ENCODE assay signal across 20 mouse cellular contexts in the genomic region with DNA sequence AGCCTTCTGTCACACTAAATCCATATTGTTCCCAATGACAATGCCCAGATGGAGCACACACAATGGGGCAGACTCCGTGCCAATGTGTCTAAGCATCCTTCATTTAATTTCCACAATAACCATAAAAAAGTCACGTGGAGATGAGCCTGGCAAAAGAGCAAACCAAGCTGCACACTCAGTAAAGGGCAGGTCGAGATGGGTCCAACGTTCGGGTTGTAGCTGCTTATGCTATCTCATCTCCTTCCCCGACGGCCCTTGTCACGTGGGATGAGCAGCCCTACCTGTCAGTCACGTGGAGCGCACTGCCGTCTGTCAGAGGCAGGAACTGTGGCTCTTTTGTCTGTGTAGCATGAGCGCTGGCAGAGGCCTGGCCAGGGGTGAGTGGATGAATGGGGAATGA. TPM values are rescaled to one million over a fixed set of nuclear protein-coding genes. Genes with fewer than 3 reads are reported as not detected.
DNase-seq lines count a peak whose midpoint lies in the region; ATAC-seq and TF ChIP-seq lines count a peak whose summit lies in the region.
"Had no signal": no experiment of that assay in that cellular context is flagged by ENCODE, and none has a peak within 500 bp of the region (broad histone marks: within the 10 kb centered on the region; RNA-seq: fewer than 3 reads in every experiment).

No protein-coding gene starts in this region.

- H3K9ac ChIP-seq in hindbrain, embryonic 12.5 days, result no peak overlapping the region
- no peak overlapping the region for H3K9ac ChIP-seq in hindbrain, embryonic 13.5 days
- no peak overlapping the region for H3K9ac ChIP-seq in midbrain, embryonic 14.5 days (replicated peaks; ENCODE audit: low read length)
- H3K9ac ChIP-seq: forebrain, postnatal 0 days; limb, embryonic 15.5 days; liver, postnatal 0 days; neural tube, embryonic 13.5 days had no signal

- H3K4me3 ChIP-seq in hindbrain, embryonic 12.5 days, result no peak overlapping the region
- H3K4me3 ChIP-seq in hindbrain, embryonic 13.5 days, result no peak overlapping the region
- H3K4me3 ChIP-seq in midbrain, embryonic 14.5 days (replicated peaks; ENCODE audit: low read depth, low read length), result no peak overlapping the region
- H3K4me3 ChIP-seq: heart, embryonic 10.5 days; limb, embryonic 15.5 days; neural tube, embryonic 13.5 days had no signal

- WGBS in hindbrain, embryonic 12.5 days, result 24% methylated on average over 12 of the region's 12 CpGs
- 17% methylated on average over 12 of the region's 12 CpGs for WGBS in hindbrain, embryonic 13.5 days
- WGBS in midbrain, embryonic 14.5 days, result 24% methylated on average over 12 of the region's 12 CpGs

- no peak for TF ChIP-seq CTCF in brain, embryonic 14.5 days (IDR thresholded peaks at IDR 0.05; ENCODE audit: borderline replicate concordance, extremely low read depth, insufficient read depth, insufficient read length)

- ATAC-seq in CD4-positive, CD25-positive, alpha-beta regulatory T cell, adult 4 months, result no peak
- 0 out of 2 replicates have a peak, but pooled peaks have one; percentile 26 for ATAC-seq in hindbrain, embryonic 12.5 days (ENCODE audit: low FRiP score)
- no peak for ATAC-seq in hindbrain, embryonic 13.5 days (ENCODE audit: low FRiP score)
- ATAC-seq in midbrain, embryonic 14.5 days (ENCODE audit: low FRiP score, low TSS enrichment), result no peak
- ATAC-seq in activated CD4-positive, CD25-positive, alpha-beta regulatory T cell, adult 4 months, result no peak
- ATAC-seq: forebrain, postnatal 0 days; liver, postnatal 0 days had no signal

- peaks cover 30% of the 10 kb centered on the region for H3K27me3 ChIP-seq in hindbrain, embryonic 12.5 days
- H3K27me3 ChIP-seq in hindbrain, embryonic 13.5 days, result peaks cover 29% of the 10 kb centered on the region
- H3K27me3 ChIP-seq in midbrain, embryonic 14.5 days (ENCODE audit: control insufficient read depth, insufficient read depth, low read length), result no peaks in the 10 kb centered on the region

- H3K4me1 ChIP-seq in hindbrain, embryonic 12.5 days, result peaks cover 17% of the 10 kb centered on the region
- H3K4me1 ChIP-seq in hindbrain, embryonic 13.5 days (replicated peaks), result peaks cover 19% of the 10 kb centered on the region
- peaks cover 10% of the 10 kb centered on the region; the same call in 1 of the 2 replicates for H3K4me1 ChIP-seq in midbrain, embryonic 14.5 days (ENCODE audit: control insufficient read depth, insufficient read depth, low read length)
- H3K4me1 ChIP-seq: heart, embryonic 10.5 days had no signal

- H3K4me2 ChIP-seq in hindbrain, embryonic 12.5 days (replicated peaks), result no peak overlapping the region; the same call in 1 of the 2 replicates
- H3K4me2 ChIP-seq in hindbrain, embryonic 13.5 days, result no peak overlapping the region
- H3K4me2 ChIP-seq in midbrain, embryonic 14.5 days (ENCODE audit: low read length), result no peak overlapping the region
- H3K4me2 ChIP-seq: limb, embryonic 15.5 days; neural tube, embryonic 13.5 days had no signal

- no peak for TF ChIP-seq POLR2A in brain, embryonic 14.5 days (IDR thresholded peaks at IDR 0.05; ENCODE audit: borderline replicate concordance, extremely low read depth, insufficient read depth, insufficient read length, poor library complexity, severe bottlenecking)

- H3K27ac ChIP-seq in hindbrain, embryonic 12.5 days, result no peak overlapping the region
- no peak overlapping the region for H3K27ac ChIP-seq in hindbrain, embryonic 13.5 days
- H3K27ac ChIP-seq in midbrain, embryonic 14.5 days (replicated peaks; ENCODE audit: low read depth, low read length), result no peak overlapping the region
- H3K27ac ChIP-seq: heart, embryonic 10.5 days; limb, embryonic 15.5 days; neural tube, embryonic 13.5 days had no signal

- H3K36me3 ChIP-seq in hindbrain, embryonic 12.5 days, result no peaks in the 10 kb centered on the region
- no peaks in the 10 kb centered on the region for H3K36me3 ChIP-seq in hindbrain, embryonic 13.5 days
- H3K36me3 ChIP-seq in midbrain, embryonic 14.5 days (ENCODE audit: control insufficient read depth, insufficient read depth, low read length), result no peaks in the 10 kb centered on the region
- H3K36me3 ChIP-seq: heart, embryonic 10.5 days; limb, embryonic 15.5 days; neural tube, embryonic 13.5 days had no signal

- H3K9me3 ChIP-seq in hindbrain, embryonic 12.5 days (replicated peaks), result no peaks in the 10 kb centered on the region
- H3K9me3 ChIP-seq in hindbrain, embryonic 13.5 days, result no peaks in the 10 kb centered on the region
- H3K9me3 ChIP-seq in midbrain, embryonic 14.5 days (ENCODE audit: control insufficient read depth, low read length), result no peaks in the 10 kb centered on the region
- H3K9me3 ChIP-seq: heart, embryonic 10.5 days; limb, embryonic 15.5 days; neural tube, embryonic 13.5 days had no signal

- peak; percentile 13 for DNase-seq in CD4-positive, CD25-positive, alpha-beta regulatory T cell, adult 2 months (ENCODE audit: low read depth, low spot score)
- peak; percentile 39 for DNase-seq in brain, embryonic 14.5 days (ENCODE audit: low read depth)
- peak; percentile 26 for DNase-seq in midbrain, embryonic 14.5 days
- no peak for DNase-seq in spleen, postnatal 4 days (ENCODE audit: low spot score in 2 of 2)
- DNase-seq: adrenal gland, postnatal 14 days; embryo, embryonic 11 days; forebrain, postnatal 0 days; gastrocnemius, postnatal 25 days; heart, postnatal 36 days; kidney, adult 11 months; kidney, postnatal 14 days; liver, postnatal 0 days; thymus, postnatal 4 days had no signal

RNA-seq across cellular contexts. Expression of a gene that starts 6.6 kb away (rescaled TPM):
- 100 to 1,000 TPM; 156 to 274 TPM for polyA plus RNA-seq in CD4-positive, CD25-positive, alpha-beta regulatory T cell, adult 4 months (2017; shearing (Covaris generic))
- 1.1 and 1.5 TPM in 2 replicates for polyA plus RNA-seq in hindbrain, embryonic 12.5 days (2016; fragmentation: Nextera tagmentation; extraction: Ambion mirVana)
- polyA plus RNA-seq in hindbrain, embryonic 13.5 days (2015; fragmentation: Nextera tagmentation; extraction: Ambion mirVana), result 0.99 and 1.4 TPM in 2 replicates
- 0.83 and 0.89 TPM in 2 replicates for polyA plus RNA-seq in brain, embryonic 14.5 days (2012; rRNA removed)
- 0.26 and 0.83 TPM in 2 replicates for polyA plus RNA-seq in midbrain, embryonic 14.5 days (2014; fragmentation: Nextera tagmentation; extraction: Ambion mirVana)
- polyA plus RNA-seq in activated CD4-positive, CD25-positive, alpha-beta regulatory T cell, adult 4 months (2017; shearing (Covaris generic)), result 100 to 1,000 TPM; 149 to 158 TPM

RNA-seq across cellular contexts. Expression of a gene that starts 22.6 kb away (rescaled TPM):
- under 1 TPM in 1 of 2 experiments, not detected in 1; 0.29 TPM for polyA plus RNA-seq in CD4-positive, CD25-positive, alpha-beta regulatory T cell, adult 4 months (2017; shearing (Covaris generic))
- polyA plus RNA-seq in hindbrain, embryonic 12.5 days (2016; fragmentation: Nextera tagmentation; extraction: Ambion mirVana), result not detected in 2 replicates
- polyA plus RNA-seq in hindbrain, embryonic 13.5 days (2015; fragmentation: Nextera tagmentation; extraction: Ambion mirVana), result not detected in 2 replicates
- polyA plus RNA-seq in brain, embryonic 14.5 days (2012; rRNA removed), result not detected in 2 replicates
- polyA plus RNA-seq in midbrain, embryonic 14.5 days (2014; fragmentation: Nextera tagmentation; extraction: Ambion mirVana), result not detected in 2 replicates
- not detected for polyA plus RNA-seq in activated CD4-positive, CD25-positive, alpha-beta regulatory T cell, adult 4 months (2017; shearing (Covaris generic))
- polyA plus RNA-seq: forebrain, postnatal 0 days; neural tube, embryonic 13.5 days had no signal

RNA-seq across cellular contexts. Expression of a gene that starts 36.4 kb away (rescaled TPM):
- not detected for polyA plus RNA-seq in CD4-positive, CD25-positive, alpha-beta regulatory T cell, adult 4 months (2017; shearing (Covaris generic))
- not detected in 2 replicates for polyA plus RNA-seq in hindbrain, embryonic 12.5 days (2016; fragmentation: Nextera tagmentation; extraction: Ambion mirVana)
- polyA plus RNA-seq in hindbrain, embryonic 13.5 days (2015; fragmentation: Nextera tagmentation; extraction: Ambion mirVana), result not detected in 2 replicates
- 0.10 TPM in 1 of 2 replicates, not detected in the other for polyA plus RNA-seq in brain, embryonic 14.5 days (2012; rRNA removed)
- not detected in 2 replicates for polyA plus RNA-seq in midbrain, embryonic 14.5 days (2014; fragmentation: Nextera tagmentation; extraction: Ambion mirVana)
- not detected for polyA plus RNA-seq in activated CD4-positive, CD25-positive, alpha-beta regulatory T cell, adult 4 months (2017; shearing (Covaris generic))
- polyA plus RNA-seq: forebrain, postnatal 0 days; heart, embryonic 10.5 days; limb, embryonic 15.5 days; liver, postnatal 0 days; neural tube, embryonic 13.5 days had no signal

RNA-seq across cellular contexts. Expression of a gene that starts 47.0 kb away (rescaled TPM):
- polyA plus RNA-seq in CD4-positive, CD25-positive, alpha-beta regulatory T cell, adult 4 months (2017; shearing (Covaris generic)), result not detected
- polyA plus RNA-seq in hindbrain, embryonic 12.5 days (2016; fragmentation: Nextera tagmentation; extraction: Ambion mirVana), result not detected in 2 replicates
- not detected in 2 replicates for polyA plus RNA-seq in hindbrain, embryonic 13.5 days (2015; fragmentation: Nextera tagmentation; extraction: Ambion mirVana)
- polyA plus RNA-seq in brain, embryonic 14.5 days (2012; rRNA removed), result 0.21 and 0.23 TPM in 2 replicates
- not detected in 2 replicates for polyA plus RNA-seq in midbrain, embryonic 14.5 days (2014; fragmentation: Nextera tagmentation; extraction: Ambion mirVana)
- polyA plus RNA-seq in activated CD4-positive, CD25-positive, alpha-beta regulatory T cell, adult 4 months (2017; shearing (Covaris generic)), result not detected
- polyA plus RNA-seq: forebrain, postnatal 0 days; heart, embryonic 10.5 days; limb, embryonic 15.5 days; liver, postnatal 0 days; neural tube, embryonic 13.5 days had no signal

RNA-seq across cellular contexts. Expression of a gene that starts 49.2 kb away (rescaled TPM):
- 1 to 10 TPM in 1 of 2 experiments, under 1 TPM in 1; 0.51 to 1.0 TPM for polyA plus RNA-seq in CD4-positive, CD25-positive, alpha-beta regulatory T cell, adult 4 months (2017; shearing (Covaris generic))
- polyA plus RNA-seq in hindbrain, embryonic 12.5 days (2016; fragmentation: Nextera tagmentation; extraction: Ambion mirVana), result 0.27 TPM in 1 of 2 replicates, not detected in the other
- polyA plus RNA-seq in hindbrain, embryonic 13.5 days (2015; fragmentation: Nextera tagmentation; extraction: Ambion mirVana), result 0.12 and 0.27 TPM in 2 replicates
- polyA plus RNA-seq in brain, embryonic 14.5 days (2012; rRNA removed), result 0.10 and 0.15 TPM in 2 replicates
- polyA plus RNA-seq in midbrain, embryonic 14.5 days (2014; fragmentation: Nextera tagmentation; extraction: Ambion mirVana), result not detected in 2 replicates
- 1 to 10 TPM in 1 of 2 experiments, under 1 TPM in 1; 0.37 to 1.5 TPM for polyA plus RNA-seq in activated CD4-positive, CD25-positive, alpha-beta regulatory T cell, adult 4 months (2017; shearing (Covaris generic))

Comparison
In these comparisons a context has a peak if more than half of its experiments do, and no peak if none do; other contexts are left out.
1. DNase-seq: peak in CD4-positive, CD25-positive, alpha-beta regulatory T cell, adult 2 months (single experiment), brain, embryonic 14.5 days (single experiment) and midbrain, embryonic 14.5 days (single experiment); none in spleen, postnatal 4 days (0 of 2).
2. RNA of a gene that starts 6.6 kb away (polyA plus RNA-seq): 156 to 274 TPM in CD4-positive, CD25-positive, alpha-beta regulatory T cell, adult 4 months and 149 to 158 TPM in activated CD4-positive, CD25-positive, alpha-beta regulatory T cell, adult 4 months; 1.1 to 1.5 TPM in hindbrain, embryonic 12.5 days, 0.99 to 1.4 TPM in hindbrain, embryonic 13.5 days, 0.83 to 0.89 TPM in brain, embryonic 14.5 days and 0.26 to 0.83 TPM in midbrain, embryonic 14.5 days; every median in the first group is over 10 times any median in the second.